Mouse (Mus musculus) hindbrain, postnatal 0 days (tissue): ENCODE results near the gene Manbal. TPM values are rescaled to one million over a fixed set of nuclear protein-coding genes. Genes with fewer than 3 reads are reported as not detected.

Experiments used
- ATAC-seq: fragments of 200-750 bp; cut with Nextera tagmentation; 2 replicates; pipeline ENCODE4 v1.8.0; 2017; ENCODE audit warnings: mild to moderate bottlenecking, moderate TSS enrichment, moderate library complexity
- DNase-seq: peaks from one replicate; pipeline ENCODE4 v3.0.0-alpha.2; 2015; ENCODE audit warnings: low spot score
- H3K27ac ChIP-seq: fragments of 300-500 bp; sonication (generic); 2 replicates; pipeline ENCODE4 v1.5.1; 2014; ENCODE audit warnings: mild to moderate bottlenecking
- H3K27me3 ChIP-seq: fragments of 300-500 bp; sonication (generic); 2 replicates; pipeline ENCODE4 v1.6.1; 2014; ENCODE audit warnings: low read length, mixed read lengths; ENCODE audit not compliant: insufficient read depth
- H3K36me3 ChIP-seq: fragments of 300-500 bp; sonication (generic); 2 replicates; pipeline ENCODE4 v1.6.1; 2014; ENCODE audit warnings: low read length, mixed read lengths; ENCODE audit not compliant: insufficient read depth
- H3K4me1 ChIP-seq: fragments of 300-500 bp; sonication (generic); 2 replicates; pipeline ENCODE4 v1.6.1; 2014; ENCODE audit warnings: antibody characterized with exemption, low read length, mixed read lengths; ENCODE audit not compliant: insufficient read depth
- H3K4me2 ChIP-seq: fragments of 300-500 bp; sonication (generic); 2 replicates; pipeline ENCODE4 v1.6.1; 2014; ENCODE audit warnings: low read depth, mild to moderate bottlenecking, low read length, moderate library complexity, mixed read lengths
- H3K4me3 ChIP-seq: fragments of 300-500 bp; sonication (generic); 2 replicates; pipeline ENCODE4 v1.5.1; 2014; ENCODE audit warnings: low read length
- H3K9ac ChIP-seq: fragments of 300-500 bp; sonication (generic); replicated peaks from 2 replicates; pipeline ENCODE4 v1.6.1; 2014; ENCODE audit warnings: mild to moderate bottlenecking, low read length, moderate library complexity, mixed read lengths
- H3K9me3 ChIP-seq: fragments of 300-500 bp; sonication (generic); 2 replicates; pipeline ENCODE4 v1.6.1; 2016; ENCODE audit warnings: low read length, mixed read lengths
- CTCF ChIP-seq: IDR thresholded peaks from 2 replicates; pipeline ENCODE4 v1.5.1; 2016; ENCODE audit warnings: antibody characterized with exemption, control low read depth, low read depth
- WGBS: fragments of 180-500 bp; shearing (Covaris S2); extraction: QIAGEN DNeasy Blood & Tissue Kit; methylation state at CpG from one replicate; pipeline ENCODE4 v1.1.7; 2014; 5-methylcytosine and 5-hydroxymethylcytosine counted together
- polyA plus RNA-seq: library from polyadenylated mRNA; unstranded; fragments of >200 nt; fragmentation: Nextera tagmentation; extraction: Ambion mirVana; gene quantifications from 2 replicates; pipeline ENCODE4 v1.2.1, GENCODE M21; 2015
- total RNA-seq: library from RNA; depleted of rRNA; stranded (reverse); fragments of >200 nt; gene quantifications from 2 replicates; pipeline ENCODE4 v1.2.3, GENCODE M21; 2014

Gene Manbal
- total and polyA plus RNA-seq, 2 experiments from 2014 or later = 74.4 to 135 TPM

GRCm38 (mm10) chr2:157418206-157418605, 50.8 kb downstream of the Manbal start, which contains the start of gene Src:
Gene Src, plus strand, starts transcription at chr2:157418444.
- H3K4me2 ChIP-seq = no peak within 1 kb of the TSS
- WGBS = 35% methylated on average over 13 of the region's 13 CpGs
- no peaks in the 10 kb centered on the region for H3K36me3 ChIP-seq
- H3K4me3 ChIP-seq = no peak within 1 kb of the TSS
- ATAC-seq (no peak), DNase-seq (no peak)
- H3K27ac ChIP-seq = no peak within 1 kb of the TSS
- H3K4me1 ChIP-seq = peaks cover 14% of the 10 kb centered on the region
- H3K27me3 ChIP-seq = no peaks in the 10 kb centered on the region
- 0 out of 2 replicates have a peak within 1 kb of the TSS, but pooled peaks have one; percentile 7 for H3K9ac ChIP-seq
- H3K9me3 ChIP-seq = no peaks in the 10 kb centered on the region
- no peak for TF ChIP-seq CTCF

GRCm38 (mm10) chr2:157418609-157419071, 51.2 kb downstream of the Manbal start:
- Histone ChIP-seq H3K27me3 (no peaks in the 10 kb centered on the region), H3K4me2 (no peak overlapping the region), H3K9me3 (no peaks in the 10 kb centered on the region), H3K4me1 (peaks cover 14% of the 10 kb centered on the region), H3K27ac (no peak overlapping the region), H3K36me3 (no peaks in the 10 kb centered on the region), H3K9ac (0 out of 2 replicates have a peak overlapping the region, but pooled peaks have one; percentile 7), H3K4me3 (no peak overlapping the region)
- WGBS = 2% methylated on average over 7 of the region's 7 CpGs
- DNase-seq = no peak
- 0 out of 2 replicates have a peak, but pooled peaks have one; percentile 31 for ATAC-seq
- TF ChIP-seq CTCF = no peak

GRCm38 (mm10) chr2:157419506-157419905, 52.1 kb downstream of the Manbal start:
- Histone ChIP-seq H3K9ac (no peak overlapping the region), H3K4me1 (peaks cover 14% of the 10 kb centered on the region), H3K27ac (no peak overlapping the region), H3K9me3 (no peaks in the 10 kb centered on the region), H3K27me3 (no peaks in the 10 kb centered on the region), H3K4me3 (no peak overlapping the region), H3K4me2 (no peak overlapping the region), H3K36me3 (no peaks in the 10 kb centered on the region)
- no peak for DNase-seq
- ATAC-seq = no peak
- no peak for TF ChIP-seq CTCF

DNA sequence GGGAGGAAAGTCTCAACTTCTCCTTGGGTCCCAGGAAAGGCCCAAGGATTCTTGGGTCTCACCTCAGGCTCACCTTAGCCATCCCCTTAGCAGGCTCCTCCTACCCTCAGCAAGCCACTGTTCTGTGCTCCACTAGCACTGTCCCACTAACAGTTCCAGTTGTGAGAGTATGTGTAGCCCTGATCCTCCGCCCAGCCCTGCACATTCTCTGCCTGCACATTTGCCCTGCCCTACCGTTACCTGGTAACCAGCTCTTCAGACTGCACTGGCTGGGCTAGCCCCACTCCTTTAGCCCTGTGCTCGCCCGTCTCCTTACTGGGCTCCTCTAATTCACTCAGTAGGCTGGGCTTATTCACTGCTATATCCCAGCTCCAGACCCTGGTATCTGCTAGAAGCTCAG, 53.0 kb downstream of the Manbal start:
- Histone ChIP-seq H3K27ac (no peak overlapping the region), H3K4me2 (no peak overlapping the region), H3K9ac (no peak overlapping the region), H3K4me3 (no peak overlapping the region), H3K4me1 (peaks cover 22% of the 10 kb centered on the region), H3K36me3 (no peaks in the 10 kb centered on the region), H3K27me3 (no peaks in the 10 kb centered on the region), H3K9me3 (no peaks in the 10 kb centered on the region)
- DNase-seq = no peak
- 76% methylated on average over 4 of the region's 4 CpGs for WGBS
- no peak for TF ChIP-seq CTCF
- ATAC-seq = no peak

DNA sequence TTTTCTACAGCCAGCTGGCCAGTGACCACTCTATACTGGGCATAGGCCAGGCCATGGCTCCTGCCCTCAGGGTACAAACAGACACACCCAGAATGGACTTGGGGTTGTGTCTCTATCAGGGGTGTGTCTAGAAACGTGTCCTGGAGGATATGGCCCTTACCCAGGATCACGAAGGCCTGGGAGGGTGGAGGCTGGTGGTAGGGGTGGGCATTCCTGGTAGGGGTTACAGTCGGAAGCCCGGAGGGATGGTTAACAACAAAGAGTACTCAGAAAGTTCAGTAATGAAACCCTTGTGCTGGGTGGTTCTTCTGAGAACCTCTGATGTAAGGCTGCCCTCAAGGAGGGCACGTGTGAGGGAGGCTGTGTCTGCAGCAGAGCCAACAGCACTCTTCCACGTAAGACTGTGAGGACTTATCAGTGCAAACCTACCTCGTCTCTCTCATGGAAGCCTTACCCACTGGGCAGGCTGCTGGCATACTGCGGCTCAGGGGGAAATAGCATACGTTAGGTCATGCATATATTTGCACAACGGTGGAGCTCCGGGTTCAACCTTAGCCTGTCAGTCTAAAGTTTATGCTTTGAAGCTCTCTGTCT, 54.8 kb downstream of the Manbal start:
- WGBS = 77% methylated on average over 11 of the region's 11 CpGs
- H3K27me3 ChIP-seq = no peaks in the 10 kb centered on the region
- H3K9ac ChIP-seq = no peak overlapping the region
- TF ChIP-seq CTCF = no peak
- no peak overlapping the region for H3K4me2 ChIP-seq
- no peaks in the 10 kb centered on the region for H3K9me3 ChIP-seq
- no peak overlapping the region; the same call in 1 of the 2 replicates for H3K27ac ChIP-seq
- H3K36me3 ChIP-seq = no peaks in the 10 kb centered on the region
- DNase-seq (no peak), ATAC-seq (no peak)
- H3K4me1 ChIP-seq = peaks cover 38% of the 10 kb centered on the region
- H3K4me3 ChIP-seq = no peak overlapping the region

DNA sequence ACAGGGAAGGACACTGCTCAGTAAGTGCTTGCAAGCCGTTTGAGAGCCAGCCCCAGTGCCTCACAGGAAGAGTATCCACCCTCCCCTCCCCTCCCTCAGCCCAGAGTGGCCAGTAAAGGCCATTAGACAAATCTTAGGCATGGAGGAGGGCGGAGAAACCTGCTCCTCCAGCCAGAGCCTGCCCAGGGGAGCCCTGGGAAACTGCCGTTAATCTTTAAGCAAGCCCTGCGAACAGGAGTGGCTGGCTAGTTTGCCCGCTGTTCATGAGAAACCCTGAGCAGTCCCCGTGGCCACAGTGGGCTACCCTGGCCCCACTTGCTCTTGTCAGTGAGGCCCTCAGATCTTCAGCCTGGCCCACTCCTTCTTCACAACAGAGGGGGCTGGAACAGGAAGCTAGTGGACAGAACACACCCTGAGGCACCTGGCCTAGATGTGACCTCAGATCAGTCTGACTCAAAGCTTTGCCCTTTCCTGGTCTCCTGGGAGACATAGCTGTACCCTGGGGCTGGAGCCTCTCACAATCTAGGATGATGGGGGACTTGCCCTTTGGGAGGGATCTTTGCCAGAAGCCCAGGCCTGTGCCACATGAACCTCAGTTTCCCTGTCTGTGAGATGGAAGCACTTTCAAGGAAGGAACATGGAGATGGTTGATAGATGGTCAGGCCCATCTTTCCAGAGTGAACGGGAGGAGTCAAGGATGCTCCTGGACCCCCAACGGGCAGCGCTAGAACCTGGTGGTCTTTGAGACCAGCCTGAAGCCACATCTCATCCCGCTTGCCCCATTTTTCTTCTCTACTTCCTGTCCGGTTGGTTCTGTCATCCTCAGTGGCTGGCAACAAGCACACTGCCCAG, 55.7 kb downstream of the Manbal start:
- peak; percentile 21 for DNase-seq
- no peaks in the 10 kb centered on the region for H3K9me3 ChIP-seq
- H3K36me3 ChIP-seq = no peaks in the 10 kb centered on the region
- H3K4me3 ChIP-seq = peak overlapping the region; percentile 89
- TF ChIP-seq CTCF = no peak
- WGBS = 51% methylated on average over 11 of the region's 11 CpGs
- H3K4me1 ChIP-seq = peaks cover 44% of the 10 kb centered on the region
- ATAC-seq = no peak
- H3K27me3 ChIP-seq = no peaks in the 10 kb centered on the region
- peak overlapping the region; percentile 99 for H3K9ac ChIP-seq
- H3K27ac ChIP-seq = peak overlapping the region; percentile 95
- H3K4me2 ChIP-seq = peak overlapping the region; percentile 95
